Comparison of ENCODE assay signal across 22 mouse cellular contexts in the genomic region with DNA sequence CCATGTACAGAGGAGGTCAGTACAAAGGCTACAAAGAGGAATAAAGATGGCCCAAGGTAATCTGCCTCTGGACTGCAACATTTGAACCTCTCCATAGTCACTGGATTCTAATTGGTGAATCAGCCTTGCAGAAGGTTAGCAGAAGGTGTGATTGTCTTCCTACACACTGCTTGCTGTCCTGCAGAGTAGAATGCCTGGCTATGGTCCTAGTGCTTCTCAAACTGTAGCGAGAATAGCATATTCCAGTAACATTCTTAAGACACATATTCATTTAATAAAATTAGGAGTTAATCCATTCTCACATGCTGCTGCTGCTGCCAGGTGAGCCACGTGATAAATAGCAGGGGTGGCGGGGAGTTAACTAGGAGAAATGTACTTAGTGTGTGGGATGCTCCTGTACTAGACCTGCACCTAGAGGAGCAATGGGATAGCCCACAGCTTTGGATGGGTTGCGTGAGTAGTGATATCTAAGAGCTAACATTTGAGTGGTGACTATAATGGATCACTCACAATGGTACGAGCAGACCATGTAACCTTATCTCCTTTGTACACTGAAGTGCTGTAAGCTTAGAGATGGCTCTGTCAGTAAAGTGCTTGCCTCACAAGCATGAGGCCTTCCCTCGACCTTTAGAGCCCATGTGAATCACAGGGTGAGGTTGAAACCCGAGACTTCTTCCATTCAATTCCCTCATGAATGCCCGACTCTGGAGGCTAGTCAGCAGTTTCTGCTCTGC.
DNase-seq lines count a peak whose midpoint lies in the region; ATAC-seq and TF ChIP-seq lines count a peak whose summit lies in the region.
"Had no signal": no experiment of that assay in that cellular context is flagged by ENCODE, and none has a peak within 500 bp of the region (broad histone marks: within the 10 kb centered on the region; RNA-seq: fewer than 3 reads in every experiment).

No protein-coding gene starts in this region.

- no peak overlapping the region for H3K4me3 ChIP-seq in embryonic facial prominence, embryonic 11.5 days (ENCODE audit: low read depth, low read length)
- no peak overlapping the region for H3K4me3 ChIP-seq in embryonic facial prominence, embryonic 10.5 days
- H3K4me3 ChIP-seq in layer of hippocampus, adult 2 months = no peak overlapping the region
- H3K4me3 ChIP-seq: embryonic facial prominence, embryonic 15.5 days; erythroblast, embryonic 14.5 days; forebrain, embryonic 10.5 days; forebrain, embryonic 15.5 days; heart, embryonic 13.5 days; hindbrain, embryonic 13.5 days; intestine, embryonic 15.5 days had no signal

- 62% methylated on average over 8 of the region's 8 CpGs for WGBS in embryonic facial prominence, embryonic 11.5 days
- WGBS in embryonic facial prominence, embryonic 10.5 days = 64% methylated on average over 8 of the region's 8 CpGs

- H3K9ac ChIP-seq in embryonic facial prominence, embryonic 11.5 days (replicated peaks; ENCODE audit: low read length) = no peak overlapping the region
- H3K9ac ChIP-seq: embryonic facial prominence, embryonic 15.5 days; forebrain, embryonic 15.5 days; heart, embryonic 13.5 days; hindbrain, embryonic 13.5 days; intestine, embryonic 15.5 days had no signal

- no peak overlapping the region for H3K27ac ChIP-seq in embryonic facial prominence, embryonic 11.5 days (replicated peaks; ENCODE audit: low read depth, low read length)
- no peak overlapping the region for H3K27ac ChIP-seq in embryonic facial prominence, embryonic 10.5 days (replicated peaks)
- peak overlapping the region; percentile 19; the same call in 1 of the 2 replicates for H3K27ac ChIP-seq in layer of hippocampus, adult 2 months
- H3K27ac ChIP-seq: embryonic facial prominence, embryonic 15.5 days; forebrain, embryonic 10.5 days; forebrain, embryonic 15.5 days; heart, embryonic 13.5 days; hindbrain, embryonic 13.5 days; hindbrain, postnatal 0 days; intestine, embryonic 15.5 days had no signal

- H3K9me3 ChIP-seq in embryonic facial prominence, embryonic 11.5 days (replicated peaks; ENCODE audit: control insufficient read depth, low read length) = no peaks in the 10 kb centered on the region
- H3K9me3 ChIP-seq in embryonic facial prominence, embryonic 10.5 days = no peaks in the 10 kb centered on the region
- H3K9me3 ChIP-seq: embryonic facial prominence, embryonic 15.5 days; forebrain, embryonic 10.5 days; forebrain, embryonic 15.5 days; heart, embryonic 13.5 days; hindbrain, embryonic 13.5 days; intestine, embryonic 15.5 days had no signal

- no peaks in the 10 kb centered on the region for H3K36me3 ChIP-seq in embryonic facial prominence, embryonic 11.5 days (replicated peaks; ENCODE audit: control insufficient read depth, insufficient read depth, low read depth, low read length)
- no peaks in the 10 kb centered on the region for H3K36me3 ChIP-seq in embryonic facial prominence, embryonic 10.5 days (replicated peaks)
- H3K36me3 ChIP-seq: embryonic facial prominence, embryonic 15.5 days; forebrain, embryonic 10.5 days; forebrain, embryonic 15.5 days; heart, embryonic 13.5 days; hindbrain, embryonic 13.5 days; intestine, embryonic 15.5 days had no signal

- H3K4me1 ChIP-seq in embryonic facial prominence, embryonic 11.5 days (ENCODE audit: control insufficient read depth, insufficient read depth, low read length) = no peaks in the 10 kb centered on the region
- H3K4me1 ChIP-seq in embryonic facial prominence, embryonic 10.5 days = no peaks in the 10 kb centered on the region
- H3K4me1 ChIP-seq: embryonic facial prominence, embryonic 15.5 days; forebrain, embryonic 15.5 days; heart, embryonic 13.5 days; hindbrain, embryonic 13.5 days; intestine, embryonic 15.5 days had no signal

- TF ChIP-seq CTCF in layer of hippocampus, adult 2 months (conservative IDR thresholded peaks at IDR 0.05) = no peak

- H3K27me3 ChIP-seq in embryonic facial prominence, embryonic 11.5 days (ENCODE audit: control insufficient read depth, insufficient read depth, low read length) = no peaks in the 10 kb centered on the region
- H3K27me3 ChIP-seq in embryonic facial prominence, embryonic 10.5 days (replicated peaks; ENCODE audit: low read depth, poor library complexity, severe bottlenecking) = no peaks in the 10 kb centered on the region
- H3K27me3 ChIP-seq: CH12.LX; embryonic facial prominence, embryonic 15.5 days; forebrain, embryonic 15.5 days; heart, embryonic 13.5 days; hindbrain, embryonic 13.5 days; intestine, embryonic 15.5 days; Patski had no signal

- peak; percentile 5 for DNase-seq in embryonic facial prominence, embryonic 11.5 days (ENCODE audit: low spot score)
- DNase-seq in embryonic facial prominence, embryonic 10.5 days (ENCODE audit: low spot score) = no peak
- DNase-seq in layer of hippocampus, adult 2 months (ENCODE audit: low spot score in 2 of 2) = no peak
- DNase-seq in layer of hippocampus, postnatal 36 days = no peak
- peak; percentile 22 for DNase-seq in embryo, embryonic 10.5 days (ENCODE audit: low spot score)
- DNase-seq in natural killer cell, adult 2 months (ENCODE audit: low spot score in 2 of 2) = no peak
- DNase-seq: adrenal gland, postnatal 14 days; cerebellum, adult 18-20 months; gastrocnemius, postnatal 14 days; heart, postnatal 36 days; kidney, adult 2 months had no signal

- H3K4me2 ChIP-seq in embryonic facial prominence, embryonic 11.5 days (ENCODE audit: low read depth, low read length) = no peak overlapping the region
- H3K4me2 ChIP-seq: embryonic facial prominence, embryonic 15.5 days; forebrain, embryonic 15.5 days; heart, embryonic 13.5 days; hindbrain, embryonic 13.5 days; intestine, embryonic 15.5 days had no signal

- ATAC-seq in embryonic facial prominence, embryonic 11.5 days (replicated peaks; ENCODE audit: insufficient number of reproducible peaks, low FRiP score, low TSS enrichment, low read depth) = peak; percentile 59; the same call in 1 of the 2 replicates
- ATAC-seq: activated CD4-positive, CD25-positive, alpha-beta regulatory T cell, adult 4 months; forebrain, embryonic 15.5 days; hindbrain, postnatal 0 days; intestine, embryonic 15.5 days; Patski had no signal

Comparison
In these comparisons a context has a peak if more than half of its experiments do, and no peak if none do; other contexts are left out.
1. DNase-seq: peak in embryonic facial prominence, embryonic 11.5 days (single experiment) and embryo, embryonic 10.5 days (single experiment); none in embryonic facial prominence, embryonic 10.5 days (single experiment), layer of hippocampus, adult 2 months (0 of 2), layer of hippocampus, postnatal 36 days (0 of 2) and natural killer cell, adult 2 months (0 of 2).